Mouse (Mus musculus): ENCODE measurements at regions not wholly inside any gene's neighbourhood (a gene's known extent, or its start where the extent isn't known, plus 50 kb on each side); places are given as distances from the start of the nearest gene placed in this dataset.

DNA sequence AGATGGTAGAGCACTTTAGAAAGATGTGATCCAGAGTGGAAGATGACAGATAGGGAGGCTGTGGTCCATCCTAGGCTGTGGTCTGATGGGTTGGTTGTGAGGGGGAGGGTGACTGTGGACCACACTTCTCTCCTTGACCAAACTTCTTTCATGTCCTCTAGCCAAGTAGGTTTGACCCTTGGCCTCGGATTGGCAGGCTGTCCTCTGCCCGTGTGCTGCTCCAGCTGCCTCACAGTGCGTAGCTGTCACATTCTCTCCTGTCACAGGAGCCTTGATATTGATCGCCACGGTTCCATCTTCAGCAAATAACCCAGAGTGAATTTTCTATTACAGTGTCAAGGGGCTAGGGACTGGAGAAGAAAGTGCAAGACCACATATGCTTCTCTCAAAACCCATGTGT lies 506.9 kb downstream of the Tbc1d22a start:
- DNase-seq (ENCODE audit: low spot score in 2 of 2) = no peak

DNA sequence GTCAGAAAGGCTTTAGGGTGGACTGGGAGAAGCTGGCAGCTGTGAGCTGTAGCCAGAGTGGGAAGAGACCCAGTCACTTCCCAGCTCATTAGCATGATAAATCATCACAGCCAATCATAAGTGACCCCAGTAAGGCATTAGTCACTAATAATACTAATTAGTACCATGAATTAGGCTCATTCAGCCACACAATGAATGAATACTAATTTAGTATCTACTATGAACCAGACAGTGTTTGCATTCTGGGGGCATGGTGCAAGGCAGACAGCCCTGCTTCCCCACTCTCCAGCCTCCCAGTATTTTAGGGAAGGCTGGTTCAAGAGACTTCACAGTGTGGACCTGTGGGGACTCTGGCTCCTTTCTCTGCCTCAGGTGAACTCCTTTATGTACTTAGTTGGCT lies 523.7 kb downstream of the Tbc1d22a start:
- DNase-seq (ENCODE audit: low spot score in 2 of 2) = no peak

DNA sequence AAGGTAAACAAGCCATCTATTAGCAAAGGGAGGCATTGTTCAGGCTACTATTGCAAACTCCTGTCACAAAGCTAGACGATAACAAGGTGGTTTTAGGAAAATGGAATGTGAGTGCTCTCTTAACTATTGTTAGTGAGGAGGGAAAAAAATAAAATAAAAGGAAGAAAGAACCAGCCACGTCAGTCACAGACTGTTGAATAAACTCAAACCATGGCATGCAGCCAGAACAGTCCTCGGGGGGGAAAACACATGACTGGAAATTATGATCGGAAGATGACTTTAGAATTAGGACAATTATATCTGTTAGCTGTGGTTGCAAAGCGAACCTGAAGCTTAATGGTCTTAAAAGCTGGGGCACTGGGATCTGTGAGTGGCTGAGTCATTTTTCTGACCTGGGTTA lies 524.1 kb downstream of the Tbc1d22a start:
- DNase-seq (ENCODE audit: low spot score in 2 of 2) = no peak

DNA sequence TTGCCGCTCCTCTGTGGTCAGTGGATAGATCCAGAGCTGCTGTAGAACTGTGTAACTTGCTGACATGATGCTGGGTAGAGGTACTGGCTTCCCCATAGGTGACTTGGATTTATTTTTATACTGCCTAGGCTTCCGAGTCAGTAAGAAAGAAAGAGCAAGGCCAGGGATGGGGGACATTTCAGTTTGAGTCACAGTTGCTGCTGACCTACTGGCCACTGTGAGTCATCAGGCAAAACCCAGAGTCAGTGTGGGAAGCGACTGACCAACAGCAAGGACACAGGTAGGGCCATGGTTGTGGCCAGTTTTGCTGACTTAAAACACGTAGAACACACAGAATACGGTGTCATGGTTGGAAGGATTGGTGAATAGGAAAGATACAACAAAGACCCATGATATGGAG lies 524.5 kb downstream of the Tbc1d22a start:
- DNase-seq (ENCODE audit: low spot score in 2 of 2) = no peak

GRCm38 (mm10) chr15:86751436-86752136 lies 537.3 kb downstream of the Tbc1d22a start:
- no peak for DNase-seq (ENCODE audit: low spot score in 2 of 2)

- DNase-seq (ENCODE audit: low spot score in 2 of 2) = peak; percentile 24 to 28
These were observed 549.5 kb downstream of the Tbc1d22a start for GRCm38 (mm10) chr15:86763581-86764375.

- no peak for DNase-seq (ENCODE audit: low spot score in 2 of 2)
These were observed 553.4 kb downstream of the Tbc1d22a start for GRCm38 (mm10) chr15:86767623-86768022.

DNA sequence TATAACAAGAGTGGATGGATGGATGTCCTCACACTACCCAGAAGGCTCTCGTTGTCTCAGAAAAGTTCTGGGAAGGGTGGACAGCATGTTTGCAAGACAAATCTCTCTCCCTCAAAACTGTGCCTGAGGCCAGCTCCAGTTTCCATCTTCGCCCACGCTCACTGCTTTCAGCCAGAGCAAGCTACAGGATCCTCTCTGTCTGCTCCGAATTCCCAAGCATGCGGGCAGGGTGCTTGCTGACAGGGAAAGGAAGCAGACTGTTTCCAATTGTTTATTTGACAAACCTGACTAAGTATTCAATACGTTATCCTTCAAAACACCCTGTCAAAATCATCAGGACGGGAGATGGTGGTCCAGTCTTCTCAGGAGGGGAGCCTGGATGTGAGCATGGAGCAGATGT lies 558.8 kb downstream of the Tbc1d22a start:
- no peak for DNase-seq (ENCODE audit: low spot score in 2 of 2)

DNA sequence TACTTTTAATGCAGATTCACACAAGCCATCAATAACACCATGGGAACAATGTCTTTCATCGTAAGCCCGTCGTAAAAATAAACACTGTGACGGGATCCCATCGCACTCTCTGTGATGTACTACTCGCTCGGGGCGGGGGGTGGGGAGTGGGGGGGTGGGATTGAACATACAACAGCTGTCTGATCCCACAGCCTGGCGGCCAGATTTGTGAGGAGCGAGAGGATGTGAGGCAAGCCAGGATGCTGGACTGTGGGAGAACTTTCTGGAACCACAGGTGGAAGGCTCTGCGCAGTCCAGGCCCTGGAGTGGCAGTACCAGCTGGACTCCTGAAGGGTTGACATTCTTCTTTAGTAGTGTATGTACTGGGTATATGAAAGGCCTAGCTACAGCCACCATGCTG lies 563.7 kb downstream of the Tbc1d22a start:
- DNase-seq (ENCODE audit: low spot score in 2 of 2) = no peak

- DNase-seq (ENCODE audit: low spot score in 2 of 2) = no peak
These were observed 566.9 kb downstream of the Tbc1d22a start for GRCm38 (mm10) chr15:86781160-86781559.

DNA sequence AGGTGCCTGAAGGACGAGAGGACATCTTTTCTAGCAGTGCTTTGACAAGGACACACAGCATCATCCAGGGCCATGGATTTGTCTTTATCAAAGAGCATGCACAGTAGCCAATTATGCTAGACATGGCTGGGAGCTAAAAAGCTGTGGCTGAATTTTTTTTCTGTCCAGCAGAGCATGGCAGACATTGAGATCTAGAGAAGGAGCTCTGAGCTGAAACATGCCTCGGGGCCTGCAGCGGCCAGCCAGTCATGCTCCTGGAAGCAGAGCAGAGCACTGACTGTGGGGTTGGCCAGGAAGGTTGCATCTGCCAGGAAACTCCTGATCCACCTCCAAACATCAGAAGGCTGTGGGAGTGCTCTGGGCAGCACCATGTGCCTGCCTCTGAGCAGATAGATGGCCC lies 580.5 kb downstream of the Tbc1d22a start:
- no peak for DNase-seq (ENCODE audit: low spot score in 2 of 2)

DNA sequence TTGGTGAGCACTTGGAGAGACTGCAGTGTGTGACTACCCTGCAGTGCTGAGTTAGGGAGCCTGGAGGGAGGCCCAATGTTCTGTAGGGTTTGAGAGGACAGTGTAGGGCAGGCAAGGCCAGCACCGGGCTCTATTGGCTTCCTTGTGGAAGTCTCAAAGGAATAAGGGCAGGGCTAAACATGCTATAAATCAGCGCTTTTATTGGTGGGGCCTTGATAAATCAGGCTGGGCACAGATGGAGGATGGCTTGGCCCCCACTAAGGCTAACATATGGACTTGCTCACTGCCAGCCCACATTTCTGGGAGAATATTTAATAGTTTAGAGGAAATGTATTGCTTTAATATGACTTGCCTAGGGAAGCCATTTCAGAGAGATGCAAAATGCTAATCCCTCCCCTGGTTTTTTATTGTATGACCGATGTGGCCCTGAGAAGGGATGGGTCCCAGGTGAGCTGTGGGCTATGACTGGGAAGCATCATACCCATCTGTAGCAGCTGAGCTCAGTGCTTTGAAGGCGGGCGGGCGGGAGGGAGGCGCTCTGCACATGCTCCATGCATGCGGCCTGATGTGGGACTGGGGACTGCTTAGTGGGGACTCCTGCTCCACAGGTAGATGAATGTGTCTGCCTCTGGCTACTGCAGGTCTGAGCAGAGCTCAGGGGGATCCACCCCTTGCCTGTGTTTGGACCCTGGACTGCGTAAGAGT lies 584.4 kb downstream of the Tbc1d22a start:
- no peak for DNase-seq (ENCODE audit: low spot score in 2 of 2)

DNA sequence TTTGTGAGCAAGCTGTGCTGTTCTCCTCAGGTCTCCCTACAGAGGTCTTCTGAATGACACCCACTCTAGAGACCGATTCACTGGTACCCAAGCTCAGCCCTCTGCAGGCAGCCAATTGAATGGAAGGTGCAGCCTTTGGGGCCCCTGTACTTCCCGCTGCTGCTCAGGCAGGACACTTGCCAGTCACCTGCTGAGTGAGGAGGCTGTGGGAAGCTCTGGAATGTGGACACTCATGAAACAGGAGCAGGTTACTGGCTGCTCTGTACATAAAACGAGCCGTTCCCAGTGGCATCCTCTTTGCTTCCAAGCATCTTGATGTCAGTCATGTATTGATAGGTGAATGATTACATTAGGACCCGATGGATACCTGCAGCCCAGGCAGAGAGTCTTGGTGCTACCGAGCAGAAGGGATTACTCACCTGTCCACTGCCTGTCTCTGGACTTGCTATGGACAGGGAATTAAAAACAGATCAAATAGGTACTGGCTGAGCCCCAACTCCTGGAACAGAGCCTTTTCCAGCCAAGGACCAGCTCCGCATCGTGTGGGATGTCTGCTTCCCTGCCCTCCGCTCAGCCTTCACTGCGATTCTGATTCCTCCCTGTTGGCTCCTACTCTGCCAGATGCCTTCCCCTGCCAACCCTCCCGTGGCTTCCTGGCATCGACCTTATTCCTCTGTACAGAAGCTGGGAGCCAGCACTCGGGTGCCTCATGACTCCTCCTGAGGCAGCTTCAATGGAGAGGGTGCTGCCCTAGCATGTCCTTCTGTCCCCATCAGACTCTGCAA lies 593.2 kb downstream of the Tbc1d22a start:
- peak; percentile 40 for DNase-seq (ENCODE audit: low spot score in 2 of 2)

GRCm38 (mm10) chr15:86811821-86812220 lies 597.6 kb downstream of the Tbc1d22a start:
- no peak for DNase-seq (ENCODE audit: low spot score in 2 of 2)

GRCm38 (mm10) chr15:86814808-86815421 lies 600.7 kb downstream of the Tbc1d22a start:
- peak; percentile 30 to 34 for DNase-seq (ENCODE audit: low spot score in 2 of 2)

DNA sequence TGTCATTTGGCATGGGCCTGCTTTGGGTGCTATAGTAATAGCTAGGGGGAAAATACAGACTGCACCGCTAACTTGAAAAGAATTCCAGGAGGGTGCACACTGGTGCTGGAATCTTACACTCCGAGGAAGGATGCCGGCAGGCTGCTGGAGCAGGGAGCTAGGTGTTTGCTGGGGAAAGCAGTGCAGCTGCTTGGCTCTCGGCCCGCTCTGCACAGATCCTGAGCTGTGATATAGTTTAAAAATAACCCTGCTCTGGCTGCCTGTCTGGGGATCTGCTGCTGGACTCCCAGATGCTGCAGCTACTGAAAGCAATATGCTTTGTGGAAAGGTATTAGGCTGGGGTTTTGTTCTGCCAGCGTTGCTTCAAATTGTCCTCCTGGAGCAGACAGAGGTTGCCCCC lies 621.7 kb downstream of the Tbc1d22a start:
- no peak for DNase-seq (ENCODE audit: low spot score in 2 of 2)

DNA sequence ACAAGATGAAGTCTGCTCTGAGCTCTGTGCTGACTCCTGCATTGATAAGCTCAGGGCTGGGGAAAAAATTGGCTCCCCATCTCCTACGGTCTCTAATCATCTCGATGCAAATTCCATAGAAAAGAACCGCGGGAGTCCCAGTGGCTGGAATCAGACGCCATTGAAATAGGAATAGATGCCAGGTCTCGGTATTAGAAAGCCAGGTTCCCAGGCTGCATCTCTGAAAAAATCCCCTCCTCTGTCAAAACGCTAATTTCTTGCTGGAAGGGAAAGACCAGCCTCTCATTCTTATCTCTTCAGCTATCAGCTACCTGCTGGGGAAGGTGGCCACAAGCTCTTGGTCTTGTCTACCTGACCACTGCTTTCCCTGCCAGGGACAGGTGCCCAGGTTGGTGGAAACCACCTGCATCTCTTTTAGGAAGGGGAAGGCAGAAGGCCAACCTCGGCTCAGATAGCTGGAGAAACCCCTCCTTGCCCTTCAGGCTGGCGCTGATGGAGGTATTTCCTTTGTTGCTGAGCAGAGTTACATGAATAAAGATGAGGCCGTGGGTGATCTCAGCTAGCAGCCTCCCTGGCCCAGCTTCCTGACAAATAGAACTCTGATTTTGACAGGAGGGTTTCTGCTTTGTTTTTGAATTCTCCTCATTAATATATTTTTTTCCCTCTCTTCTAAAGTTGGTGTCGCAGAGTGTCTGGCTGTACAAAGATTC lies 638.1 kb downstream of the Tbc1d22a start:
- peak in 1 of 2 experiments; percentile 31 for DNase-seq (ENCODE audit: low spot score in 2 of 2)

GRCm38 (mm10) chr15:86858356-86858906 lies 644.2 kb downstream of the Tbc1d22a start:
- no peak for DNase-seq (ENCODE audit: low spot score in 2 of 2)

DNA sequence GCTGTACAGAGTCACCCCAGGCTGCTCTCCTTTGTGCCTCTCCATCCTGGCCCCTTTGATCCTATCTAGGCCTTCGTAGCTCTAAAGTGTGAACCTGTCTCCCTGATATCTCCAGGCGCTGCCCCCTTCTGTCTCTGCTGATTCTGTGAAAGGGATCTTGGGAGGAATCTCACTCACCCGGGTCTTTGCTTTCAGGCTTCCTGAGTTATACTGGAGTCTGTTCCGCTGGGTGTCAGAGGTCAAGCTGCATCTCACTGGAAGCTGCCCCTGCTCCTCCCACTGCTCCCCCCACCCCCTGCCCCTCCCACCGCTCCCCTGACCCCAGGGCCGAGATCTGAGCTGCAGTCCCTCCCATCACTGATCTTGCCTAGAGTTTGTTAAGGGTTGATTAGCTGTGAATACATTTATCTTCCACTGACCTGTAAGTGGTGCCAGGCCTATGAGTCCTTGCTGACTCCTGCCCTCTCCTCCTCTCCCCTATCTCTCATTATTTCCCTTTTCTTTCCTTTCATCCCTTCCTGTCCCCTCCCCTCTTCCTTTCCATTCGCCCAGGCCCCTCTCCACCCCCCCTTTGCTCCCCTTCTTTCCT lies 661.6 kb downstream of the Tbc1d22a start:
- DNase-seq (ENCODE audit: low spot score in 2 of 2) = no peak

DNA sequence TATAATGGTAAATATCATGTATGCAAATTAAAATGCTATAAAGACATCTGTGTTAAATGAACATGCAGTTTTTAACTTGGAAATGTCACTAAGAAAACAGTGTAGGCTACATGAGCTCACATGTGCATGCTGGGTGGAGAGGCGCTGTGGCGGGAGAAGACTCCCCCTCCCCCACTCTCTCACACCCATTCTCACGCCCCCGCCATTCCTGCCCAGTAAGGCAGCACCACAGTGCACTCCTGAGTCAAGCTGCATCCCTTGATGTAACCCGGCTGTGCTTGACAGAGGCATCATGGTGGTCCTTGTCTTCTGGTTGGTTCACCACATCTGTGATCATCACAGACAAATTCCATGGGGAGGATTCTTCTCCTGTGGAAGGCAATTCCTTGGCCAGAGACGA lies 647.1 kb upstream of the Fam19a5 start:
- DNase-seq (ENCODE audit: low spot score in 2 of 2) = no peak
